Mouse (Mus musculus) intestine, embryonic 14.5 days (tissue): ENCODE data around the gene Fgfr1op. TPM values are rescaled to one million over a fixed set of nuclear protein-coding genes. Genes with fewer than 3 reads are reported as not detected.
"Not testable (repeated sequence)": the region's sequence is repeated elsewhere in the genome, so short reads cannot be mapped to it uniquely, and the experiment has no call there.

Source experiments
- ATAC-seq: fragments of 200-750 bp; cut with Nextera tagmentation; replicated peaks from 2 replicates; pipeline ENCODE4 v1.8.0; 2017; ENCODE audit warnings: low read depth, moderate number of reproducible peaks, moderate TSS enrichment, moderate library complexity; ENCODE audit not compliant: low FRiP score, low TSS enrichment
- DNase-seq: peaks from one replicate; pipeline ENCODE4 v3.0.0-alpha.2; 2018; ENCODE audit warnings: low spot score
- H3K27ac ChIP-seq: fragments of 300-500 bp; sonication (generic); 2 replicates; pipeline ENCODE4 v1.5.1; 2014; ENCODE audit warnings: low read depth, mild to moderate bottlenecking, control low read depth
- H3K27me3 ChIP-seq: fragments of 300-500 bp; sonication (generic); replicated peaks from 2 replicates; pipeline ENCODE4 v1.6.1; 2014; ENCODE audit warnings: low read length, control low read depth; ENCODE audit not compliant: control insufficient read depth, insufficient read depth
- H3K36me3 ChIP-seq: fragments of 300-500 bp; sonication (generic); 2 replicates; pipeline ENCODE4 v1.6.1; 2014; ENCODE audit warnings: low read length, control low read depth; ENCODE audit not compliant: control insufficient read depth, insufficient read depth
- H3K4me1 ChIP-seq: fragments of 300-500 bp; sonication (generic); replicated peaks from 2 replicates; pipeline ENCODE4 v1.6.1; 2014; ENCODE audit warnings: low read length, control low read depth, mixed read lengths; ENCODE audit not compliant: control insufficient read depth, insufficient read depth
- H3K4me2 ChIP-seq: fragments of 300-500 bp; sonication (generic); 2 replicates; pipeline ENCODE4 v1.6.1; 2014; ENCODE audit warnings: low read length
- H3K4me3 ChIP-seq: fragments of 300-500 bp; sonication (generic); 2 replicates; pipeline ENCODE4 v1.5.1; 2014; ENCODE audit warnings: low read depth, low read length, control low read depth, mixed read lengths
- H3K9ac ChIP-seq: fragments of 300-500 bp; sonication (generic); 2 replicates; pipeline ENCODE4 v1.6.1; 2014; ENCODE audit warnings: mild to moderate bottlenecking, low read length
- H3K9me3 ChIP-seq: fragments of 300-500 bp; sonication (generic); 2 replicates; pipeline ENCODE4 v1.6.1; 2016; ENCODE audit warnings: low read length, control low read depth; ENCODE audit not compliant: control insufficient read depth
- WGBS: fragments of 180-500 bp; shearing (Covaris S2); extraction: QIAGEN DNeasy Blood & Tissue Kit; methylation state at CpG from one replicate; pipeline ENCODE4 v1.1.7; 2014; 5-methylcytosine and 5-hydroxymethylcytosine counted together
- polyA plus RNA-seq: library from polyadenylated mRNA; unstranded; fragments of >200 nt; fragmentation: Nextera tagmentation; extraction: Ambion mirVana; gene quantifications from 2 replicates; pipeline ENCODE4 v1.2.1, GENCODE M21; 2014

Fgfr1op gene
- polyA plus RNA-seq, 1 experiment from 2014 or later, result 36.0 TPM

DNA sequence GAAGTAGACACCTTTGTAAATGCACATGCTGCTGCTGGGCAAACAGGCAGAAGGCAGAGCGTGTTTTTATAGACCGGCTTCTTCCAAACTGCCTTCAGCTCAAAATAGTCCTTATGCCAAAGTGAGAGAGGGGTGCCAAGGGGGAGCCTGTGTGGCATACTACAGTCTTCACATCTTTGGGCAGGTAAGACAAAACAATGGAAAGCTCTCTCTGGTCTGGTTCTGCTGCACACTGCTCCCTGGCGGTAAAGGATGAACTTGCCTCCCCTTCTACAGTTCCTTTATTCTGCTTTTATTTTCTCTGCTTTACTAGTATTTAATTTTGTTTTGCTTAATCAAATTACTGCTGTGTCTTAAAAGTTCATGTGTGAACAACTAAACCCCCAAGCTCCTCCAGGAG is 4.3 kb upstream of the Fgfr1op start:
- H3K4me3 ChIP-seq, H3K4me2 ChIP-seq, ATAC-seq, H3K4me1 ChIP-seq, H3K27ac ChIP-seq, H3K9me3 ChIP-seq, DNase-seq, H3K36me3 ChIP-seq, H3K9ac ChIP-seq, H3K27me3 ChIP-seq: not testable (repeated sequence)
- WGBS, result 50% methylated on average over 2 of the region's 3 CpGs

DNA sequence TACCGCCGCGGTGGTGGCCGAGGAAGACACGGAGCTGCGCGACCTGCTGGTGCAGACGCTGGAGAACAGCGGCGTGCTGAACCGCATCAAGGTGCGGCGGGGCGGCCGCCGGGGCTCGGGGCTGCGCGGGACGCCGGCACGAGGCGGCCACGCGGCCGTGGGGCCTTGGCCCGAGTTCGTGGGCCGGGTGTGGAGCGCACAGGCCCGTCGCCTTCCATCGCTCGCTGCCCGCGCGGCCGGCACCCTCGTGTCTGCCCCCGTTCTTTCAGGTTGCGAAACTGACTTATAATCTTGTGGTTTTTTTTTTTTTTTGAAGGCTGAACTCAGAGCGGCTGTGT is 276 bp downstream of the Fgfr1op start:
- whole genome bisulfite sequencing, result under 1% methylated on average over 34 of the region's 42 CpGs
- not testable (repeated sequence) for ATAC-seq

DNA sequence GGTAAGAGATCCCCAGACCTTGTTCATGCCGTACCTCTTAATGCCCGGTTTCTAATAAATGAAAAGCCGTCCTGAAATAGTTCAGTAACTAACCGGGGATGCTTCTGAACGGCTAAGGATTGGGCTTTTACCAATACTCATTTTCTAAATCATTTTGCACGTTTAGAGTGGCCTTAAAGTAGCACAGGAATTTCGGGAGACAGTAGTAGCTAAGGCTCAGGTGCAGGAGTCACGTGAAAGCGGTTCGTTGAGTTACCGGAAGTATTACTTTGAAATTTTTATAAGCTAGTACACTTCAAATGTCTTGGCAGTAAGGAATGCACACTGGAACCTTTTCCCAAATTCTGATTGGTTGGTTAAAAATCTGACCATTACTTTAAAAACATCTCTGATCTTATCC is 676 bp downstream of the Fgfr1op start:
- Histone ChIP-seq H3K4me2 (peak overlapping the region; percentile 41), H3K9ac (peak overlapping the region; percentile 48), H3K36me3 (peaks cover 24% of the 10 kb centered on the region), H3K4me3 (peak overlapping the region; percentile 43)
- H3K9me3 ChIP-seq, H3K4me1 ChIP-seq, H3K27me3 ChIP-seq, H3K27ac ChIP-seq, ATAC-seq, DNase-seq: not testable (repeated sequence)
- under 1% methylated on average over 10 of the region's 11 CpGs for WGBS

More for the DNA sequence above, 276 bp downstream of the Fgfr1op start:
- peak overlapping the region; percentile 43 for H3K4me3 ChIP-seq
- H3K9ac ChIP-seq, result peak overlapping the region; percentile 48
- not testable (repeated sequence) for H3K9me3 ChIP-seq, H3K27ac ChIP-seq, H3K4me1 ChIP-seq, H3K27me3 ChIP-seq
- peak; percentile 56 for DNase-seq
- H3K36me3 ChIP-seq, result peaks cover 20% of the 10 kb centered on the region
- H3K4me2 ChIP-seq, result peak overlapping the region; percentile 41

DNA sequence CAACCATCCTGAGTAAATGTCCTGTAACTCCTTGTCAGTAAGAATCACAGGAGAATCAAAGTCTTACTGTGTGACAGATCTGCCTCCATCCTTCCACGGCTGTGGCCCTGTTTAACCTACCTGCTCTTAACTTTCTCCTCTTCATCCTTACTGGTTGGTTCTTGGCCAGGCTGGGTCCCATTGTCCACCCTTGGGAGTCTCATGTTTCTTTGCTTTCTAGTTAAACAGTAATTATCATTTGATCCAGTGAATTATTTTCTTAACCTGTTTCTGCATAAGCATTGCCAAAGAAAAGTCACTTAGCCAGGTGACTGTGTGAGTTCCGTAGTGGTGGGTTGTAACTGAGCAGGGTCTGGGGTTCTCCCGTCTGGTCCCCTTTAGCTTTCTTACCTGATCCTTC is 1.2 kb downstream of the Fgfr1op start:
- ATAC-seq, H3K4me1 ChIP-seq, H3K27ac ChIP-seq, H3K27me3 ChIP-seq, H3K9ac ChIP-seq, H3K9me3 ChIP-seq, DNase-seq: not testable (repeated sequence)
- H3K4me3 ChIP-seq, result peak overlapping the region; percentile 43; the same call in 1 of the 2 replicates
- H3K4me2 ChIP-seq, result peak overlapping the region; percentile 41
- 17% methylated on average over 1 of the region's 3 CpGs for WGBS
- H3K36me3 ChIP-seq, result peaks cover 29% of the 10 kb centered on the region

DNA sequence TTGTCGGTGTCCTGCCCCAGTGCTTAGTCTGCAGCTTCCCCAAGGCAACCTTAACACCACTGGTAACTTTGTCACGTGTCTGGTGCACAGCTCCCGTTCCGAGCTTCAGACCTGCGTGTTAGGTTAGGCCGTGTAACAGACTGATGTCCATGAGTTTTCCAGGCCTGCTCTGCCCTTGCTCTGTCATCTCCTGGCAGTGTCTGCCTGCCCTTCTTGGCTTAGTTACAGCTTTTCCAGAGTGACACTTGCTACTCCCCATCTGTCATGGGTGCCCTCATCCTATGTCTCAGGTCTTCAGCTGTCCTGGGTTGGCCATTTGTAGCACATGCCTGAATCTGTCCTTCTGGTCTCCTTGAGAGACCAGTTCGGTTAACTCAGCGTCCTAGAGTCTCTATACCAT is 2.1 kb downstream of the Fgfr1op start:
- not testable (repeated sequence) for H3K4me1 ChIP-seq, H3K27me3 ChIP-seq, DNase-seq, H3K9me3 ChIP-seq, H3K4me2 ChIP-seq, H3K27ac ChIP-seq, H3K9ac ChIP-seq, ATAC-seq, H3K4me3 ChIP-seq
- WGBS, result 88% methylated on average over 5 of the region's 8 CpGs
- H3K36me3 ChIP-seq, result peaks cover 39% of the 10 kb centered on the region

DNA sequence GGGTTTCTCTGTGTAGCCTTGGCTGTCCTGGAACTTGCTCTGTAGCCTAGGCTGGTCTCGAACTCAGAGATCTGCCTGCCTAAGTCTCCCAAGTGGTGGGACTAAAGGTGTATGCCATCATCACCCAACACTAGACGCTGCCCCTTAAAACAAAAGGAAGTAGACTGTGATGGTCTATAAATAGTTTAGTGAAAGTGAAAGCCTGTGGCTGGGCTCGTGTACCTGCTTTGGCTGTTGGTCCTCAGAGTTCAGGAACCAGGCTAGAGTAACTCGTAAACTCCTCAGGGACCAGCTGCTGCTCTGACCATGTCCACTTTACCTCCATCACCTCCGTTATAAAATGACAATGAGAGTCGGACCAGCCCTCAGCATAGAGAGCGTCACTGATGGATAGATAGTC is 5.0 kb downstream of the Fgfr1op start:
- DNase-seq, result no peak
- H3K9ac ChIP-seq, result no peak overlapping the region
- no peak overlapping the region for H3K4me3 ChIP-seq
- H3K27ac ChIP-seq, result no peak overlapping the region
- H3K4me1 ChIP-seq, result no peaks in the 10 kb centered on the region
- no peak overlapping the region for H3K4me2 ChIP-seq
- ATAC-seq, result no peak
- peaks cover 68% of the 10 kb centered on the region for H3K36me3 ChIP-seq
- H3K27me3 ChIP-seq, result no peaks in the 10 kb centered on the region
- 83% methylated on average over 7 of the region's 7 CpGs for WGBS
- no peaks in the 10 kb centered on the region for H3K9me3 ChIP-seq

DNA sequence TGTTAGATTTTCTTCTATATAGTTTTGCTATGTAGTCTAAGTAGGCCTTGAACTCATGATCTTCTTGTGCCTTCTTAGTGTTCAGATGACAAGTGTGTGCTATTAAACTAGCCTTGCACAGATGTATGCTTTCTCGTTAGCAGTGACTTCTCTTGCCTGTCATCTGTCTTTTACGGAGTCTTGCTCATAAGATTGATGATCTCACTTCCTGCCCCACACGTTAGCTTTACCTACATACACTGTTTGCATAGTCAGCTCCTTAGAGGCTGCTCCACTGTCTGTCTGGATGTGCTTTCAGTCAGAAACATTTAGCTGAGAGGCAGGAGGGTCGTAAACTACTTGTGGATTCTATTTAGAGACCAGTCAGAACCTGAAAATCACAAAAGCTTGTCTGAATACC is 5.8 kb downstream of the Fgfr1op start:
- H3K36me3 ChIP-seq, result peaks cover 75% of the 10 kb centered on the region

DNA sequence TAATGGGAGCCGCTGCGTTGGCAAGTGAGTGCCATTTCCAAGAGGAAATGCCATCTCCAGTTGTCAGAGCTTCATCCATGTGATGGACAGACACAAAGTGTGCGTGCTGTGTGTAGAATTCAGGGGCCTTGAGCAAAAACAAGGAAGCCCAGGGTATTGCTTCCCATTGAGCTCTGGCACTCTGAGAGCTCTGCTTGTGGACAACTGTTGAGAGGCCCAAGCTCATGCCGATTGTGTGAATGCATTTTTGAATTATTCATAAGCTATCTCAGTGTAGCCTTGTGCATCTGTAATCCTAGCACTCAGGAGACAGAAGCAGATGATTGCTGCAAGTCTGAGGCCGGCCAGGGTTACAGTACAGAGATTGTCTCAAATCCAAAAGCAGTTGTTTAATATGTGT is 11.8 kb downstream of the Fgfr1op start:
- Histone ChIP-seq H3K4me2 (no peak overlapping the region), H3K27ac (no peak overlapping the region), H3K9me3 (no peaks in the 10 kb centered on the region), H3K36me3 (peaks cover 92% of the 10 kb centered on the region), H3K27me3 (no peaks in the 10 kb centered on the region), H3K4me3 (no peak overlapping the region), H3K4me1 (no peaks in the 10 kb centered on the region), H3K9ac (no peak overlapping the region)
- DNase-seq, result peak; percentile 28
- ATAC-seq, result no peak
- 94% methylated on average over 5 of the region's 5 CpGs for WGBS

More for the DNA sequence above, 5.8 kb downstream of the Fgfr1op start:
- ATAC-seq (no peak), DNase-seq (no peak)
- Histone ChIP-seq H3K4me1 (no peaks in the 10 kb centered on the region), H3K9ac (no peak overlapping the region), H3K27me3 (no peaks in the 10 kb centered on the region), H3K27ac (no peak overlapping the region), H3K4me3 (no peak overlapping the region), H3K9me3 (no peaks in the 10 kb centered on the region), H3K4me2 (no peak overlapping the region)
- WGBS, result 48% methylated on average over 4 of the region's 4 CpGs

DNA sequence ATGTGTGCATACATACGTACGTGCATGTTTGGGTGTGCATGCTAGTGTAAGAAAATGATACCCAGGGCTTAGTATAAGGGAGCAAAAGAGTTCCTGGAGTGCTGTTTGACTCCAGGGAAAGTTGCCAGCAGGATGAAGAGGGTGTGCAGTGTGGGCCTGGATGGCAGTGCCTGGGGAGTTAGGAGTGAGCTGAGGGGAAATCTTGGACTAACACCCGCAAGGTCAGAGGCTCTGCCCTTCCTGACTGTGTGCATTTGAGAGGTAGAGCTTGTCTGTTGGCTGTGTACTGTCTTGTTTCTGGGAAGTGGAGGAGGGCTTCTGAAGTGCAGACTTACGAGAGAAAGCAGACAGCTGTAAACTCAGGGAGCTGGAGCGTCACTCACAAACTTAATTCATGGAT is 18.5 kb downstream of the Fgfr1op start:
- Histone ChIP-seq H3K9me3 (no peaks in the 10 kb centered on the region), H3K27me3 (no peaks in the 10 kb centered on the region), H3K4me3 (no peak overlapping the region), H3K9ac (no peak overlapping the region), H3K4me2 (no peak overlapping the region), H3K4me1 (no peaks in the 10 kb centered on the region), H3K27ac (no peak overlapping the region), H3K36me3 (peaks cover 84% of the 10 kb centered on the region)
- DNase-seq, result no peak
- WGBS, result 70% methylated on average over 5 of the region's 5 CpGs
- ATAC-seq, result no peak
